Mouse (Mus musculus) CD4-positive, CD25-positive, alpha-beta regulatory T cell, adult 2 months (primary cell): Measurements from ENCODE around the gene Zcchc14.
A peak's percentile ranks its signal among the peaks of the same experiment; 100 is the strongest.

ENCODE experiments used
- DNase-seq: peaks from one replicate; pipeline ENCODE4 v3.0.0-alpha.2; 2012; ENCODE audit warnings: low read depth, low spot score

Zcchc14 gene

DNA sequence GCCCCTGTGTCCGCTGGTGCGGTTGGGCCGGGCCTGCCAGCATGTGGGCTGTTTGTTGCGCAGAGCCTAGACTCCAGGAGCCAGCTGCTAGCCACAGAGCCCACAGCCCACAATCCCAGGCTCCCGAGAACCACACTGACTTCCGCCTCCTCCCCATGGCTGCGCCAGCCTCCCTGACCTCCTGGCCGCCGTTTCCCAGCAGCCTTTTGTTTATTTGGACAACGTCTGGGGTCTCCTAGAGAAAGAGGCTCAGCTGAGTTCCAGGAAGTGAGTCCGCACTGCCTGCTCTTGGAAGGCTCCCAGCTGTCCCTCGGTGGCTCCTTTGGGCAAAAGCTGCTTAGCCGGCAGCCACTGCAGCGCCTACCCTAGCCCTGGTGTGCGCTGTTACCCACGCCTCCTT lies 12.6 kb upstream of the Zcchc14 start:
- DNase-seq: no peak

DNA sequence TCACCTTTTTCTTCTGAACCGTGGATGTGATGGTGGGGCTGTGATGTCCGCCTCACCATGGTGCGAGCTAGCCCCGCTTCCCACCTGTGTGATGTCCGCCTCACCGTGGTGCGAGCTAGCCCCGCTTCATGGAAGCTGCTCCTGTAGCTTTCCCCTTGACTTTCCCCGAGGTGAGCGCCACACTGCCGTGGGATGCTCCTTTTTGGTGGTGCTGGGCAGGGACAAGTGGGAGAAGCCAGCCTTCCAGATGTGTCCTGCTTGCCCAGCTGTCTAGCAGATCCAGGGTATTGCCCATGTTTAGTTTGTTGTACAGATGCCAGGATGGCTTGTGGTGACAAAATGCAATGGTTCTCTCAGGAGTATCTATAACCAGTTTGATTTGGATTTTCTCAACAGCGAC lies 10.4 kb upstream of the Zcchc14 start:
- DNase-seq: no peak

DNA sequence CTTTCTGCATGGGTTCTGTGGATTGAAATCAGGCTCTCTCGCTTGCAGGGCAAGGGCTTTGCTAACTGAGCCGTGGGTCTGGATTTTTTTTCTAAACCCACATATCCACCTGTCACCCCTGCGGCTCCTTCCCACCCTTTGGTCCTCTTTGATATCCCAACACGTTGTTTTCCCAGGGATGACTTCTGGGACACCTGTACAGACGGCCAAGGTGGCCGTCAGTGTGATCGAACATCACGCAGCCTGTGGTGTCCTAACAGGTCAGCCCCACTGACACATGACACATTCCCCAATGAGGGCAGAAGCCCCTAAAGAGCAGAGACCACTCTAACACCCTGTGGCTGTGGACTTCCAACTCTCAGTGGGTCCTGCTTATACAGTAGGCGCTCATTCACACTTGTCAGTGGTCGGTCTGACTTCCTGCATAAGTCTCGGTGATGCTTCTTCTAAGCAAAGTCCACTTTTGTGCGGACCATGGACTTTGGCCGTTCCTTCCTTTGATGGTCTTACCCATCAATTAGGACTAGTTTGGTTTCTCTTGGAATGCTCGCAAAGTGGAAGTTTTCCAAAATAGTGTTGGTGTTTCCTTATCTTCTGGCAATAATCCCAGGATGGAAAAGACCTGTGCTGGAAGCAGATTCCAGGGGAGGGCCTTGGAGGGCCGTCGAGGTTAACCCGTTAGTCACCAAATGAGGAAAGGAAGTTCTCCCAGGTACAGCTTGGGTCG lies 9.1 kb upstream of the Zcchc14 start:
- no peak for DNase-seq

DNA sequence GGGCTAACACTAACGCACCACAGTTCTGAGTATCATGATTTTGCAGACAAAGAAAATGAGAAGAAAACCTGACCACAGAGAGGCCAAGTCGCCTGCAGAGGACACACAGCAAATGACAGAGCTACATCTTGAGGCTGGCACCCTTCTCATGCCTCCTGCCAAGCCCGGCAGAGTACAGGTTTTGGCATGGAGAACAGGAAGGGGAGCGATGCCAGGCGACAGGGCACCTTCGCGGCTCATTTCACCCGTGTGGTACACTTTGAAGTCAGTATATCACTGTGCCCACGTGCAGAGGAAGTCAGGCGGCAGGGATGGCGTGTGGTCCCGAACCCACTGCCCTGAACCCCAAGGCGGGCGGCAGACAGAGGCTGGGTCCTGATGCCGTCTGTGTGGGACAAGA lies 7.9 kb upstream of the Zcchc14 start:
- DNase-seq: no peak

DNA sequence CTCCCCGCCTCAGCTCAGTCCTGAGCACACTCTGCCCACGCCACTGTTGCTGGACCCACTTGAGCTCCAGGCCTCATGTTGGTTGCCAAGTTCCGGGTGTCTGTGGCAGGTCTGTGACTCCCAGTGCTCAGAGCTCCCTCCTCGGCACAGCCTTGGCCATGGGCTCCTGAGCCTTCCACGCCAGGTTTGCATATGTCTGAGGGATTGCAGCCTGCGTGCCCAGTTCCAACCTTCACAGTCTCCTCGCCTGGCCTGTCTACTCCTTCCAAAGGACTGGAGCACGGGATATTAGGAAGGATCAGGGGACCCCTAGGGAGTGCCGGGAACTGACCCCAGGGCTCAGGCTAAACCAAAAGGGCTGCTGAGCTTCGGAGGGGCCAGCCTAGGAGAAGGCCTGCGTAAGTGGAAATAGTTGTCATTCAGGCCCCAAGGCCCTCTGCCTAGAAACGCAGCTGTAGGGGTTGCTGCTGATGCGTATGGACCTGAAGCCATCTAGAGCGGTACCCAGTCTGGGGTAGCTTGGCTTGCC lies 2.3 kb upstream of the Zcchc14 start:
- DNase-seq: no peak

DNA sequence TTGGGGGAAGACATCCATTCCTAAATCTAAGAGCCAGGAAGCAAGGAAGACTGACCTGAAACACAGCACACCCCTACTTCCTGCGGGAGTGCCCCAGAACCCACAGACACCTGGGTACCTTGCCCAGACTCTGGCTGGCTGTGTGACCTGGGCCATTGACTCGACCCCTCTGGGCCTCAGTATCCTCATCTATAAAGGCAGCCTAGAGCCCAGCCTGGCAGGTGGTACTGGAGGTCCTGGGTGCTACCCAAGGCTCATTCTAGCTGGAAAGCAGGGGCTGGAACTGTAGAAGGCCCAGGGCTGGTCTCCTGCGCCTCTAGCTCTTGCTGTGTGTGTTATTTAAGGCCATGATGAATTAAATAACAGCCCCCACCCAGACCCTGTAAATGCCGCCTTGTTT lies 1.4 kb upstream of the Zcchc14 start:
- DNase-seq: no peak

DNA sequence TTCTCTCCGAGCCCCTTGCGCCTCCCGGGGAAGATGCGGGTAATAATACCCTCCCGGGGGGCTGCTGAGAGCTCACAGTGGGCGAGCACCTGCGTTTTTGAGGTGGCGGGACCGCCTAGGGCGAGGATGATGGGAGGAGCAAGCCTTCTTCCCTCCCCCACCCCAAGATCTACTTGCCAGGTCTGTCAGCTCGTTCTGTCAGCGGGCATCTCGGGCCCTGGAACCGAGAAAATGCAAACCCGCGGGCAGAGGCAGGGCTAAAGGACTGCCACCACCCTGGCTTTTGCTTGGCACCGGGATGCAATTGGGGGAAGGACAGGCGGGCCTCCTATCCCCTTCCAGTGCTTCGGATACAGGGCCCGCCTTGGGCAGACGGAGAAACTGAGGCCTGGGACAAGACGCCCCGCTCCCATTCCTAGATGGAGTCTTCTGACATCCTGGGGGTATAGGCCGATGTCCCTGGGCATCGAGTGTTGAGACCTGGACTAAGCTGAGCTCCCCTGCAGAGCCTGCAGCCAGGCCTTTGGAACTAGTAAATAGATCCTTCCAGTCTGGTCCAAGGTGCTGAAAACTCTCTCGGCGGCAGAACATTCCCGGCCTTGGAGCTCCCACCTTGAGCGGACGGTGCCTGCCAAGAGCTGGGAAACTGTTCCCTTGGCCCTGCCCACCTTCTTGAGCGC lies 779 bp upstream of the Zcchc14 start:
- no peak for DNase-seq

DNA sequence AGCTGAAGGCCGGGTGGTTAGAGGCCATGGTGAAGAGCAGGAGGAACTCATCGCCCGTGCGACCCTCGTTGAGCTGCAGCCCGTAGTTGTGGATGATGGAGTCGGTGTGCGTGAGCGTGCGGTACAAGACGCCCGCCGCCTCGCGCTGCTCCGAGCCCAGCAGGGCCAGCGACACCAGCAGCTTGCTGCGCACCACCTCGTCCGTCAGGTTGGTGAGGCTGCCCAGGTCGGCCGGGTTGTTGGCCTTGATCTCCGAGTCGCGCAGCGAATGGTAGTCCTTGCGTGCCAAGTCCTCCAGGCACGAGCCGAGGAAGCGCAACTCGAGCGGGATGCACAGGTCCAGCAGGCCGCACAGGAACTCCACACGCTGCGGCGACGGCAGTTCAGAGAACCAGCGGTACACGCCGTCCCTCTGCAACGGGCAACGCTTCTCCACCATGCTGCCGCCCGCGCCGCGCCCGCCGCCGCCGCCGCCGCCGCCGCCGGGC lies 783 bp downstream of the Zcchc14 start:
- no peak for DNase-seq

DNA sequence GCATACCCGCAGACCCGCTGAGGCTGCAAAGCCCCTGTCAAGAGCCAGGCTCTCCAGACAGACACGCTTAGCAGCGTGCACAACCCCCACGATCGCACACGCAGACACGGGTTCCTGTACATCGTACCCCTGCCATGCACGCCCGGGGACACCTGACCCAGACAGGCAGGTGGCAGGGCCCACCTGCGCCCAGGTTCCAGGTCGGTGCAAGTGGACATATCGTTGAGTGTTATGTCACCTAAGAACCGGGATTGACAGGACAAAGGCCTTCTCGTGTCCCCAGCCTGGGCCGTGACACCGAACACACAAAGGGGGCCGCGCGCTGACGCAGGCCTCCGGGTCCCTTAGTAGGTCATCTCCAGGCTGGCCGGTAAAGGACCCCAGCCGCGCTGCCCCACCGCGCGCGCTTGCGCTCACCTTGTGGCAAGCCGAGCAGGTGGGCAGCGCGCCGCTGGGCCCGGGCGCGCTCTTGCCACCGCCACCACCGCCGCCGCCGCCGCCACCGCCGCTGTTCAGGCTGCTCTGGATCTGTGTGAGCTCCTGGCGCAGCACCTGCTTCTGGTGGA lies 1.3 kb downstream of the Zcchc14 start:
- DNase-seq: no peak

DNA sequence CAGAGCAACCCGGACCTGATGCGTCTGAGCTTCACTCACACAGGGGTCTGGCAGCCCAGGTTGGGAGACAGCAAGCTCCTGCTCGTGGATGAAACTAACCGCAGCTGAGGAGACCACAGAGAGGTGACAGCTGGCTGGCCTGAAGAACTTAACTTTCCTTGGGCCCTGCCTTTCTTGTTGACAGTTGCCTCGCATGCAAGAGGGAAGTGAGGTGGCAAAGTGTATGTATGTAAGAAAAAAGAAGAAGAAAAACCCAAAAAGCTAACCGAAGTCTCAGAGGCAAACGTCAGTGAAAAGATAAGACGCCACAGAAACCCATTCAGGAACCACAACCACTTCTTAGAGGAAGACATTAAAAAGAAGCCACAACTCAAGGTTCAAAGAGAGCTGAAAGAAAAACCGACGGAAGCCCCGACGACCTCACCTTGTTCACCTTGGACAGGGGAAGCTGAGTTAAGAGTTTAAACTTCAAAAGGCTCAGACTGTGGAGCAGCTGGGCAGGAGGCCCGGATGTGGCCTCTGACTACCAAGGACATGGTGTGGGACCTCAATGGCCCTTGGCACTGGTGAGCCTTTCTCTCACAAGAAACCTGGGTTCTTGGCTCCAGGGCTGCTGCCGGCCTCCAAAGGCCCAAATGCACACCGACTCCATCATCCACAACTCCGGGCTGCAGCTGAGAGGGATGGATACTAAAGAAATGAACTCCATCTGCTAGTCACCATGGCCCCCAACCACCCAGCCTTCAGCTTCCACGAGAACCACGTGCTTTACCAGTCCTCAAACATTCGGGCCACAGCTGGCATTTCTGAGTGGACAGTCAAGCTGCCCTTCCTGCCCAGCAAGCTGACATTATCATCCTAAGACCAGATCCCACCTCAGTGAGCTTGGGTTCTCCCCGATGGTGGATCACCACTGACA lies 2.1 kb downstream of the Zcchc14 start:
- no peak for DNase-seq

DNA sequence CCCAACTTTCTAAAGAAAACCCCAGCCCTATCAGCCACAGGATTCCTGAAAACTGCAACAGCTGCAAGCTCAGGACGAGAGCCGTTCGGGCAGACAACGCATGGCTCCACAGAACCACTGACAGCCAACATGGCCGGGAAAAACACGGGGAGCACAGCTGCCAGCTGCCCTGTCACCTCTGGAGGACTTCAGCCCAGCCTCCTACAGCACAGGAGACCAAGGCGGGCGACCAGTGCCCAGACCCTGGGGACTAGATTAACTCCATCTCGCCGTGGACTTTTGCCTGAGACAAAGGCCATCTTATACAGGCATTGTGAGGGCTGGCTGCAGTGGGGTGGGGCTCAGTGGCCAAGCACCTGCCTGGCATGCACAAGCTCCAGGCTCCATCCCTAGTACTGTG lies 2.8 kb downstream of the Zcchc14 start:
- no peak for DNase-seq

DNA sequence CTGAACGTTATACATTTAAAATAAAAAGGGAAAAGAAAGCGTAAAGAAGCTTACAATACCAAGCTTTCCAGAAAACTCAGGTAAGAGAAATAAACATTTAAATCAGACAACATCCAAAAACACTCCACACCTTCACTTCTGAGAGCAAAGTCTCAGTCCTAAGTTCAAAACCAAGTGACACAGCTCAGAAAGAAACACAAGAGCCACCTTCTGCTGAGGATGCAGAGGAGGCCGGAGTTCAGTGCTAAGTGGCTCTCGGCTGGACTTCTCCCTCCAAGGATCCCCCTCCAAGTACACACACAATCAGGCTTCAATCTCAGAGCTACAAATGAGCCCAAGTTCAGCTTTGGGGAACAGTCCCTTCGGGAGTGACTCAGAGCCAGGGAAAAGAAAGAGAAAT lies 3.3 kb downstream of the Zcchc14 start:
- no peak for DNase-seq

DNA sequence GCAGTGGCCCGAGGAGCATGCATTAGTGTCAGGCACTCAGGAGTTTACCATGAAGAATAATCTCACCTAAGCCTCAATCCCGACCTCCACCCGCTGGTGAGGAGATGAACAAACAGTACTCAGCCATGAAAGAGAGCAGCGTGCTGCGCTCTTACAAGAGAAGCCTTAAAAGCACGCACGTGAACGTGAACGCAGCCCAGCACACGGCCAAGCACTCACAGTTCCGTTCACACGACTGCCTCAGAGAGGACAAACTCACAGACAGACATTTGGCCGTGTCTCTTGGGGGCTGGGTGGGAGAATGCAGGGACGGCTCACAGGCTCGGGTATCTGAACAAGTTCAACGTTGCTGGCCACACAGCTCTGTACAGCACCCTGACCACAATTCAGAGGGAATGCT lies 4.2 kb downstream of the Zcchc14 start:
- DNase-seq: no peak

DNA sequence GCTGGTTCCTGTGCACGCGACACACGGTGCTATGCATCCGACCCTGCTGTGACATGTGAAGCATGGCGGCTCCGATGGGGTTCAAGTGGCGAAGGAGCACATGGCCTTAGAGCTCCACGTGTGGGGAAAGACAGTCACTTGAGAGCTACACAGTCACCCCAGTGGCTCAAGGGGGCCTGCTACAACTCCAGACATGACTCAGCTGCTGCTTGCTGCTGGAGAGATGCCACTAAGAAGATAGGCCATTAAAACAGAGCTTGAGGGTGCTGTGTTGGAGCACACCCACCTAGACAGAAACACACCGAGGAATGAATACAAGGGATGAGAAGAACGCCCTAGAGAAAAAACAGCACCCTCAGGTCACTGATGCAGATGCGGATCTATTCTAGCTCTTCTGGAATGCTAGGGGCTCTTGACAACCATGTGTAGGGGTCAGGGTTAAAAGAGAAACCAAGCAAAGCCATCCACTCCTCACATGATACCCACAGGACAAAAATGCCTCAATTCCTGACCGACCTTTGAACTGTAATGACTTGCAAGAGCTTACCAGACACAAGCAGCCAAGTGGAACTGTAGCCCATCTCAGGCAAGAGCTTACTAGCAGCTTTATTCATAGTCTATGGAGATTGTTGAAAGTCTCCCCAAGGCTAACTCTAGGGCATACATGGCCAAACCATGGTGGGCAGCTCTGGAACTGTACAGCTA lies 5.0 kb downstream of the Zcchc14 start:
- no peak for DNase-seq

DNA sequence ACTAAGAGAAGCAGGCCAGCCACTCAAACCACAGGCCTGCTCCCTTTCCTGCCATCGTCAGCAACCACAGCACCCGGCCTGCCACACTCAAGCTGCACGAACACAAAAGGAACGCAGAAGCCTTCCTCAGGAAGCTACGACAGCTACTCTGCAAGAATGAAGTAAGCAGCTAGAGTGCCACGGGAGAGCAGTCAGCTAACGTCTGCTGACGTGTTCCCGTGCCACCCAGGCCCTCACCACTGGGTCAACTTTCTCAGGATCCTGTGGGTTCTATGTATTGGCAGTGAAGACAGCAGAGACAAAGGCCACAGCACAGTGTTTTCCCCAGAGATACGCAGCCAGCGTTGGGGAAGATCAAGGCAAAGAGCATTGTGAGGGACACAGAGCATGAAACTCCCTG lies 9.3 kb downstream of the Zcchc14 start:
- DNase-seq: no peak

DNA sequence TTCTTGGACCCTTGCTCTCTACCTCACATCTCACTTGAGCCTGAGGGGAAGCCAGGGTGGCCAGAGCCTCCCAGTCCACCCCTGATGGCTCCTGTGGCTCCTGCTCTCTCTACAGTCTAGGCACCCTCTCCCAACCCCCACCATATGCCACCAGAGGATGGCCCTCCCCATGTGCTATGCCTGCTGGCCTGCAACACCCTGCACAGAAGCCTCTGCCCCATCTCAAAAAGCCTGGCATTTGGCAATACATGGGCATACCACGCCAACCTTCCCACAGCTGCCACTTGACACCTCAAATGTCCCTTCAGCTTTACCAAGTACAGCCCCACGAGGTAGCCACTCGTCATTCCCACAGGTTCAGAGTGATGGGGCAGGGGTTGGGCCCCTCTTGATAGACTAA lies 9.9 kb downstream of the Zcchc14 start:
- DNase-seq: no peak

DNA sequence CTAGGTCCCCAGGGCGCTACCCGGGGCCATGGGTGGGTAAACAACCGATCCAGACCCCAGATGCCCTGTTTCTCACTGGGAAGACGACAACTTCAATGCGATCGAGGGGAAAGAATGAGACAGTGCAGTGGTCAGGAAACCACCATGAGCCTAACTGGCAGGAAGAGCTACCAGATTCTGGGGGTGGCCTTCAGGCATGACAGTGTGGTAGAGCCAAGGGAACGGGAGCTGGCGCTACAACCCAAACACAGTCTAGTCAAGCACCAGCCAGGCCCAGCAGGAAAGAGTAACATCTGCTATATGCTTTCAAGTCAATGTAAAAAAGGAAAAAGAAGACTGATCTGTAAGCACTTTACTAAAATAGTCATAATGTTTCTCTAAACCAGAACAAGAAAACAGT lies 16.5 kb downstream of the Zcchc14 start:
- DNase-seq: no peak

DNA sequence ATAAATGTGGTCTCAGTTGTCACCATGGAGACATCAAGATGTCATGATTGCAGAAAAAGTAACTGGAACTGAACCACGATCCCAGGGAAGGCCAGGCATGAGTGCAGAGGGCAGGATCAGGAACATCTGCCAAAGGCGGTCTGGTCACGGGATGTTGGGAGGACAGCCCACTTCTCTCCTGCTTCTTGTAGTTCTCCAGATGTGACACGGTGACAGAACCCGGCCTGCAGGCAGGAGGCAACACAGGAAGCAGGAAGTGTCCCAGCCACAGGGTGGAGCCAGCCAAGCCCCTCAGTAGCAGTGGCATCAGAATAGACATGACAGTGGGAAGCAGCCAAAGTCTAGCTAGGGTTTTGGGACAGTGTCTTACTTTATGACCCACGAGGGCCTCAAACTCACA lies 17.2 kb downstream of the Zcchc14 start:
- peak; percentile 10 for DNase-seq

DNA sequence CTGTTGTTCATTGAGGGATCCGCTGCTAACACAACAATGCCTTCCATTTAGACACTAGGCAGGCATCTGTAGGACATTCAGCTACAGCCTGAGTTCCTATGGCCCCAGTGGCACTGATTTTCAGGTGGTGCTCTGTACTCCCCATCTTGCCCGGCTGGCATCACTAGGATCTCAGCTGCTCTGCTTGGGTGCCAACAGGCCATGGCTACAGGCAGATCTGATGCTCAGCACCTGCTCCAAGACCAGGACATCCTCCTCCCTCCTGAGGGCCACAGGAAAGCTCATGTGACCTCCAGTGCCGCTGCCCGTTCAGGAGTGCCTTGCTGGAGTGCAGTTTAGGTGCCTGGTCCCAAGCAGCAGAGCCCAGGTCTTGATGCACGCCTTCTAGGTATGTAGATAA lies 20.3 kb downstream of the Zcchc14 start:
- no peak for DNase-seq

DNA sequence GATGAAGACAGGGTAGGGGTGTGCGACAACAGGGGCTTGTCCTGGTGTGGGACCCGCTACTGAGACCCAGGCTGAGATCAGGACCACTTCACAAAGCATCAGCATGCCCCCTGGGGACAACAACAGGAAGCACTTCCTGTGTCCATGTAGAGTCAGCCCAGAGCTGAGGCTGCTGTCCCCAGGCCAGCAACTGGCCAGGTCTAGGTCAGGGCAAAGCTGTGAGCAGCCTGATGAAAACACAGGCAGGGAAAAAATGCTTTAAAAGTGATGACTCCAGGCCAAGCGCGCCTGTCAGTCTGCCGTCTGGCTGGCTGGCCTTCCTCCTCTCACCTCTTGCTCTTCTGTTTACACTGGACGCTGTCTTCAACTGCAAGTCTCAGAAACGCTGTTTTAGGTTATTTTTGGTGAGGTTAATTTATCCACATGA lies 21.0 kb downstream of the Zcchc14 start:
- no peak for DNase-seq

DNA sequence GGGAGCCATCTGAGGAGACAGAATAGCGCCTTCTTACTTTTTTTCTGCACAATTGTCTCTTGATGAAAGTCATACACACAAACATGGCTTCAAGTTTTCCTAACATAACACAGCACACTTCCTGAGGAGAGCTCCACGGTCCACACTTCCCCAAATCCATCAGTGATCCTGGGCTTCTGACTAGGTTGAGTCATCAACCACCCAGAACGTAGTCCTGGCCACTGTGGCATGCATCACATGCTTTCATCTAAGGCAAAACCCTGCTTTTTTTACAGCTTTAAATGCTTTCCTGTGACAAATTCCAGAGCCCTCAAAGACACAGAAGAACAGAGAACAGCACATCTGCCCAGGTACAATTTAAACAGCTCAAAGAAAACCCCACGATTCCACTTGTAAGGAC lies 24.0 kb downstream of the Zcchc14 start:
- DNase-seq: no peak
